Mouse (Mus musculus) layer of hippocampus, adult 18-20 months (tissue): Measurements from ENCODE around the gene Dock3. TPM values are rescaled to one million over a fixed set of nuclear protein-coding genes. Genes with fewer than 3 reads are reported as not detected.
"Not testable (repeated sequence)": the region's sequence is repeated elsewhere in the genome, so short reads cannot be mapped to it uniquely, and the experiment has no call there.

Experiments used
- DNase-seq, 2 experiments: peaks; one replicate each; pipeline ENCODE4 v3.0.0; 2022; ENCODE audit warnings: low spot score in 2 of 2
- total RNA-seq, 2 experiments: library from RNA; stranded (reverse); gene quantifications; 2 replicates each; pipeline ENCODE4 v1.2.3; 2021

Dock3 gene
- total RNA-seq, 2 experiments from 2014 or later: 105 to 112 TPM

GRCm38 (mm10) chr9:107089451-107089850 lies 142.3 kb downstream of the Dock3 start:
- not testable (repeated sequence) for DNase-seq

GRCm38 (mm10) chr9:107087531-107087930 lies 144.2 kb downstream of the Dock3 start:
- peak in 1 of 2 experiments; percentile 38 for DNase-seq

- no peak for DNase-seq
Observed at GRCm38 (mm10) chr9:107037947-107038346, 193.8 kb downstream of the Dock3 start.

GRCm38 (mm10) chr9:107027586-107027985 lies 204.1 kb downstream of the Dock3 start:
- DNase-seq: no peak

GRCm38 (mm10) chr9:107009841-107010240 lies 221.9 kb downstream of the Dock3 start:
- DNase-seq: peak in 1 of 2 experiments; percentile 66

GRCm38 (mm10) chr9:107003187-107003586 lies 228.5 kb downstream of the Dock3 start:
- DNase-seq: no peak

GRCm38 (mm10) chr9:106970742-106971141 lies 261.0 kb downstream of the Dock3 start:
- DNase-seq: peak in 1 of 2 experiments; percentile 27

GRCm38 (mm10) chr9:106958452-106958851 lies 273.3 kb downstream of the Dock3 start:
- no peak for DNase-seq

- DNase-seq: no peak
Observed at GRCm38 (mm10) chr9:106955486-106955885, 276.2 kb downstream of the Dock3 start.

- no peak for DNase-seq
Observed at GRCm38 (mm10) chr9:106934998-106935397, 296.7 kb downstream of the Dock3 start.

GRCm38 (mm10) chr9:106914878-106915277 lies 316.8 kb downstream of the Dock3 start:
- no peak for DNase-seq

- DNase-seq: no peak
Observed at GRCm38 (mm10) chr9:106913759-106914158, 317.9 kb downstream of the Dock3 start.

- DNase-seq: no peak
Observed at GRCm38 (mm10) chr9:106911624-106912023, 320.1 kb downstream of the Dock3 start.

GRCm38 (mm10) chr9:106908715-106909114 lies 323.0 kb downstream of the Dock3 start:
- no peak for DNase-seq

- no peak for DNase-seq
Observed at GRCm38 (mm10) chr9:106908174-106908573, 323.5 kb downstream of the Dock3 start.

- DNase-seq: no peak
Observed at GRCm38 (mm10) chr9:106906597-106906996, 325.1 kb downstream of the Dock3 start.

GRCm38 (mm10) chr9:106903791-106904134 lies 327.9 kb downstream of the Dock3 start:
- DNase-seq: peak in 1 of 2 experiments; percentile 65

GRCm38 (mm10) chr9:106903099-106903790 lies 328.5 kb downstream of the Dock3 start:
- DNase-seq: no peak

- no peak for DNase-seq
Observed at GRCm38 (mm10) chr9:106901596-106901995, 330.1 kb downstream of the Dock3 start.

GRCm38 (mm10) chr9:106898901-106899300 lies 332.8 kb downstream of the Dock3 start:
- no peak for DNase-seq

GRCm38 (mm10) chr9:106893327-106893726 lies 338.4 kb downstream of the Dock3 start:
- DNase-seq: no peak

- DNase-seq: no peak
Observed at GRCm38 (mm10) chr9:106892552-106892875, 339.2 kb downstream of the Dock3 start.

- DNase-seq: peak; percentile 98 to 99
Observed at GRCm38 (mm10) chr9:106891829-106892551, 339.7 kb downstream of the Dock3 start, which contains the start of gene Manf. Gene Manf (minus strand): TSS chr9:106891979.
